Mouse (Mus musculus) retina, embryonic 14.5 days (tissue): ENCODE measurements at regions not wholly inside any gene's neighbourhood (a gene's known extent, or its start where the extent isn't known, plus 50 kb on each side); places are given as distances from the start of the nearest gene placed in this dataset.

ENCODE experiments used
- DNase-seq: peaks from one replicate; pipeline ENCODE4 v3.0.0-alpha.2; 2015; ENCODE audit warnings: low spot score

GRCm38 (mm10) chr3:38130088-38130487, 354.6 kb downstream of the Ankrd50 start:
- no peak for DNase-seq

- DNase-seq = no peak
Observed at GRCm38 (mm10) chr3:38129167-38129500, 355.5 kb downstream of the Ankrd50 start.

DNA sequence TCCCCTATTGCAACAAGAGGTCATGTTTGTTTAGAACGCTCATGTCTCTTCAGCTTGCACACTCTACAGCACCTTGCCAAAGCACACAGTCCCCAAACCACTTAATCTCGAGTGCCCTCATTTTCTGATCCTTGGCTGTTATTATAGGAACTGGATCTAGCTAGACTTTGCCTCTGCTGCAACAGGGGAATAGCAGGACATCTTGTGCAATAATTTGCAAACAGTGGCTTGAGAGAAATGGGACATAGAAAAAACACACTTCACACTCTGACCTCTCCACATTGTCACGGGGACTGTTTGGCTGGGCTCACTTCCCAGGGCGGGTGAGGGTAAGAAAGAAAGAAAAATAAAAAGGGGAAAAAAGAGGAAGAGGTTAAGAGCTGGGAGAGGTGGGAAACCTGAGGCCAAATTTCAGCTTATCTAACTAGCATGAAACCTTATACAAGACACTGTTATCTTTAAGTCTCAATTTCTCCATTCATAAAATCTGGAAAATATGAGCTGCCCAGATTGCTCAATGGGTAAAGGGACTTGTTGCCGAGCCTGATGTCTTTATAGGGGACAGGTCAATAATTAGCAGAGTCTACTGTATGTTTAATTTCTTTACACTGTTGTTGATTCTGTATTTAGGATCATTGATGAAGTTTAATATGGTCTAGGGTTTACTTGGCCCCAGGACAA, 356.0 kb downstream of the Ankrd50 start:
- no peak for DNase-seq

GRCm38 (mm10) chr3:38116071-38116787, 368.4 kb downstream of the Ankrd50 start:
- DNase-seq = no peak

- no peak for DNase-seq
Observed at GRCm38 (mm10) chr3:38112568-38112967, 372.1 kb downstream of the Ankrd50 start.

DNA sequence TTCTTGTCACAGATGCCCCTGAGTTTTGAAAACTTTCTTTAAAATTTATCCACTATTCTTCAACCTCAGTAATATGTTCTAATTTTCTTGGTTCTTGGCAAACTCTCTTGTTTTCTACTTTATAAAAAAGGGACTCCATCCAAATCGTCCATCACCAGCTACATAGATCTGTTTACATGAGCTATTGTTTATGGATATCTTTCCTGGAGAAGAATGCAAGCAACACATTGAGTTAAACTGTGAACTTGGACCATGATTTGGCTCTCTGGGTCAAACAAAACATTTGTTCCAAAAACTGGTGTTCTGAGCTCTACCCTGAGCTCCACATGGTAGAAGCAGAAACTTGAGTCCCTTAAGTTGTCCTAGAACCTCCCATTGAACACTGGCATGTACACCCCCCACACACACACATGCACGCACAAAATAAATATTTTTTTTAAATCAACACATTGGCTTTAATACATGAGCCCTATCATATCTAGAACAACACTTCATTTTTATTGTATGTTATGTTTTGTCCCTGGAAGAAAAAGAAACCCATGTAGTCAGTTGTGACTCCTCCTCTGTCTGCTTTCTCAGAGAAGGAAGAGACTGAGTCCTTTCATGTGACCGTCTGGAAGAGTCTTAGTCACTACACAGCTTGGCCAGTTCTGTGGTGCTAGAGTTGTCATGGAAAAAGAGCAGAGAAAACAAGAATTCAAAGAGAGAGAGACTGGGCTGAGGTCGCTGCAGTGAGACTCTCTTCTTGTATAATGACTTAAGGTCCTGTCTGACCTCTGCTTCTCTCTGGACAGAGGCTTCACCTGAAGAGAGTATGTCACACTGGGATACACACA, 379.4 kb downstream of the Ankrd50 start:
- DNase-seq = no peak

GRCm38 (mm10) chr3:38104418-38104817, 380.1 kb upstream of the Gm5148 start:
- DNase-seq = no peak

- DNase-seq = no peak
Observed at GRCm38 (mm10) chr3:38102985-38103384, 378.7 kb upstream of the Gm5148 start.

DNA sequence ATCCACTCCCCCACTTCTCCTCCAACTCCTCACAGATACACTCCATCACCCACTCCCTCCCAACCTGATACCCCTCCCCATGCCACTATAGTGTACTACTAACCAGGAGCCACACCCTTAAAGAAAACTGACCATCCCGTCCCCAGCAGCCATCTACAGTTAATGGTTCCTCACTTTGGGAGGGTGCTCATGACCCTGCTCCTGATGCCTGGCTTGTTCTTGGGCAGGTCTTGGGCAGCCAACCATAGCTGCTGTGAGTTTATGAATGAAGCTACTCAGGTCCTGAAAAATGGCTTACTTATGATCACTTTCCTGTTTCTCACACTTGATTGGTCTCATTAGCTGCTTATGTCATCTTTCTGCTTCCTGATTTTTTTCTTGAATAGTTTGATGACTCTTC, 377.9 kb upstream of the Gm5148 start:
- DNase-seq = no peak

DNA sequence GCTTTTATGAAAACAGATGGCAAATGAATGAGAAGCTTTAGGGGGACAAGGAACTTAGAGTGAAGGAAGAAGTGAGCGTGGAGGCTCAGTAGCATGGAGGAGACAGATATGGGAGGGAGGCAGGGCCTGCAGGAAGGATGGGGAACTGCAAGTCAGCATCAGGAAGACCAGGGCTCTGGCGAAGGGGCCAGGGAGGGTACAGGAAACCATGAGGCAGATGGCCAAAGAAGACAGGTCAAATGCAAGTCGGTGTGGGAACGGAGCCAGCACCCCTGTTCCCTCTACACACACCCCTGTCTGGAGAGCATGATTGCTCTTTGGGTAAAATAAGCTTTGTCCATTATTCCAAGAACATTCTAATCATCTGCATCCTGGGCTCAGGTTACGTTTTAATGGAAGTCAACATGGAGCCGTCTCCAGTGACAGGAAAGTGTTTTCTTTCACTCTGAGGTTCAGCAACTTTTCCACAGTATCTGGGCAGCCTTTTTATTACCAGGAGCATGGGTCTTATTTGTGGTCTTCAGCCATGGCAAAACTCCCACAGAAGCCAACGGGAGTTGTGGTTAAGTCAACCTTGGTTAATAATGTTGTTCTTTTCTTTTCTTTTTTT, 370.2 kb upstream of the Gm5148 start:
- DNase-seq = no peak

GRCm38 (mm10) chr3:38084548-38084947, 360.3 kb upstream of the Gm5148 start:
- DNase-seq = no peak

DNA sequence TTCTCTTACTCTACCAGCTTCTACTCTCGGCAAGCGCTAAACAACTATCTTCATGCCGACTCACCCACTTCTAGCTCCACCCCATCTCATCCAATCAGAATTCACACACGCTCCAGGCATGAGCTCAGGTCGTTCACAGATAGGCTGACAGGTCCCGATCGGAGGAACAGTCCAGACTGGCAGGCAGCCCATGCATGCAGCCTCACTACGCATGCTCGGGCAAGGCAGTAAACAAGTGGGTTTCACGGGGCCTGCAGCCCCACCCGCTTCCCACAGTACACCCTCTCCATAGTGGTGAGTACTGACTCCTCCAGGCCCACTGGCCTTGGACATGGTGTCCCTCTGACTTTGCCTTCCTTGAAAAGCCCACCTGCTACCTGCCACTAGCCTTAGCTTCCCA, 358.1 kb upstream of the Gm5148 start:
- no peak for DNase-seq

DNA sequence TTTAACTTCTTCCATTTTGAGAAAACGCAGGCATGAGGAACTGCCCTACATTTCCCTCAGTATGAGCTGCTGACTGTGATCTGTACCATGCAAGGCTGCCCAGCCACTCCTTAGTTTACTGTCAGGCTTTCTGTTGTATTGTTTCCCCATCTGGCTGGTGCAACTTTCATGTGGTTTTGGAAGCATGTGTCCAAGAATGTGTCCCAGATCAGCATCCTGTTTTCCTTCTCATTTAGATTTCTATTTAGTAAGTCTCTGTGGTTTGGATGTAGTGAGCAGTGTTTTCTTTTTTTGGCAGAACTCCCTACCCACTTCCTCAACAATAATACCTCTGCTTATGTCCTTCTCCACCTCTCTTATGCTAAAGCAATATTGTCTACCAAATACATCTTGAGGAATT, 352.5 kb upstream of the Gm5148 start:
- no peak for DNase-seq

DNA sequence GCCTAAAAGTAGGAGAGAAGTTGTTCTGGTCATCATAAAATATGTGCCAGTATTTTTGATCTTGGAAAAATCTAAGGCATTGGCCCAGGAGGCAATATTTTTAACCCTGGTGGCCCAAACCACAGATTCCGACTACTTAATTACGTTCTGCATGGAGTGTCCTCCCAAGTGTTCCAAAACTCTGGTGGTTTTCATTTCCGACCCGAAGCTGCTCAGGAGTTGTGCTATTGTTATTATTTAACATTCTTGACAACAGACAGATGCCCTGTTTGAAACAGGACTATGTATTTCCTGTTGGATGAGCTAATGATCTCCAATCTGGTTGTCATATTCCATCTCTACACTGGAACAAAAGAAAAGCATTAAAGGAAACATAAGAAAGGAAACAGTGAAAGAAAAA, 349.7 kb upstream of the Gm5148 start:
- no peak for DNase-seq

DNA sequence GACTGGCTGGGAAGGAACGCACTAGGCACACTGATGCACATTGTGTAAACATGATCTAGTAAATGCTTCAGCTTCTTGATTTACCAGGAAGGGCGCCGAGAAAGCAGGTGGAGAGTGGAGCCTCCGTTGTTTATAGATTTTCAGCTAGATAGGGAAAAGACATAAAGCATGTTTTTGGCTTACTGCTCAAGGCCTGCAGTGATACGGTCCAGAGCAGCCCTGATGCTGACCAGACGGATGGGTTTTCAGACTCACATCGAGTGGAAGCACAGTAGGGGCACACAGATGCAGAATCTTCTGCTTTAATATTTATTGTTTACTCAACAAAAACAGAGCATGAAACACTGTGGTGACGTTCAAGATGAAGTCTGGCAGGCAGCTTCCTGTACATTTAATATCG, 331.3 kb upstream of the Gm5148 start:
- no peak for DNase-seq

DNA sequence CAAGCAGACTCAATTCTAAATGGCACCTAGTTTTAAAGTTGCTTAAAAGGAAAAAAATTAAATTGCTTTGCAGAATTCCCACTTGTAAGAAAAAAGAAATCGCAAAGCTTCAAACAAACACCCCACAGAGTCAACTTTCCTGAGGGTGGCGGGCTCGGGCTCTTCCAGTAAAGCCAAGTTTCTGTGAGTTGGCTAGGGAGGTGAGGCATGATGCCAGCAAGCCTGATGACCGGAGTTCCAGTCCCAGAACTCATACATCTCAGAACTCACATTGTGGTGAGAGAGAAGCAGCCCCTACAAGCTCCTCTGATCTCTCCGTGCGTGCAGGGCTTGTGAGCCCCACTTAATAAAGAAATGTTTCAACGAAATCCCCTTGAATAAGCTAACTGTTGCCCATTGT, 328.7 kb upstream of the Gm5148 start:
- no peak for DNase-seq

GRCm38 (mm10) chr3:38051748-38052147, 327.5 kb upstream of the Gm5148 start:
- no peak for DNase-seq

DNA sequence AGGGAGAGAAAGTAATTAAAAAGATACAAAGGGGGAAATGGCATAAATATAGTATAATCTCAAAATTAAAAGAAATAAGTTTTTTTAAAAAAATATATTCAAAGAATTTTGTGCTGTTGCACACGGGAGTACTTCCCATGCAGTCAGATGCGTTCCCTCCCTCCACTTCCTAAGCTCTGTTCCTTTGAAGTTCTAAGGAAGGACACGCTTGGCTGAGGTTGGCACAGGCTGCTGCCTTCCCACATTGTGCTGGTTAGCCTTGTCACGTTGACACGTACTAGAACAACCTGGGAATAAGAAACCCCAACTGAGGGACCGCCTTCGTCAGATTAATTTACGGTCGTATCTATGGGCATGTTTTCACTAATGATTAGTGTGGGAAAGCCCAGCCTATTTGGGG, 326.6 kb upstream of the Gm5148 start:
- DNase-seq = no peak

DNA sequence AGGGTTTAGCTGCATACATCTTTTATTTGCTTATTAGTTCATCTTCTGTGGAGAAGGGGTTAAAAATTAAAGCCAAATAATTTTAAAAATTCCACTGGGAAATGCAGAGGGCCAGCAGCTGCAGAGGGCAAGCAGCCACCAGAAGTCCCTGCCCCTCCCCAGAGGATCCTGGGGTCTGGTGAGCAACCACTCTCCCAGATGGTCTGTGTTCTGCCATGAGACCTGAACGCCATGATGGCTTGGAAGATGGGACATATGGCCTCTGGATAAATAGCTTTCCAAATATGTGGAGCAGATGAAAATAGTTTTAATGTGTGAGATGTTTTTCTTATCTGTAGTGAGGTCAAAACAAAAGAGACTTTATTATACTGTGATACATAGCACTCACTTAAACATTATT, 326.1 kb upstream of the Gm5148 start:
- no peak for DNase-seq

- no peak for DNase-seq
Observed at GRCm38 (mm10) chr3:38049290-38049689, 325.0 kb upstream of the Gm5148 start.

DNA sequence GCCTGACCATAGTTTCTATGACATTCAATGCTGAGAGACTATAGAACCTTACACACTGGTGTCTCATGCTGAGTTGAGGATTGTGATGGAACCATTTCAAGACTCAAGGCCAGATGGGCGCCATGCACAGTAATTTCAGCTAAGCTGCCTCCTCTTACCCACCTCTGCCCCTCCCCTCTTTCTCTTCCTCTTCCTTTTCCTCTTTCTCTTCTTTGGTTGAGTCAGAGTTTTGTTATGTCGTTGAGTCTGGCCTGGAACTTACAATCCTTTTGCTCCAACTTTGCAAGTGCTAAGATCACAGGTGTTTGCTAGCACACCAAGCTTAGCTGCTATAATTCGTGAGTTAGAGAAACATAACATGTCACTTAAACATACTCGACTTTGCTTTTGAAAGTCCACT, 323.2 kb upstream of the Gm5148 start:
- no peak for DNase-seq

- no peak for DNase-seq
Observed at GRCm38 (mm10) chr3:38046611-38047010, 322.3 kb upstream of the Gm5148 start.

- DNase-seq = no peak
Observed at GRCm38 (mm10) chr3:38045989-38046388, 321.7 kb upstream of the Gm5148 start.
